Mouse (Mus musculus) frontal cortex, postnatal 14 days (tissue): Measurements from ENCODE around the gene Gdpd1.

Experiments used
- DNase-seq, 2 experiments: peaks; one replicate each; pipeline ENCODE4 v3.0.0; 2022; ENCODE audit warnings: low spot score in 2 of 2

Gdpd1 gene

GRCm38 (mm10) chr11:86992461-86992988 lies 81.3 kb downstream of the Gdpd1 start:
- DNase-seq: no peak

- DNase-seq: no peak
Observed at GRCm38 (mm10) chr11:86991241-86991640, 82.6 kb downstream of the Gdpd1 start.

- no peak for DNase-seq
Observed at GRCm38 (mm10) chr11:86990309-86990708, 83.6 kb downstream of the Gdpd1 start.

GRCm38 (mm10) chr11:86984990-86985389 lies 88.9 kb downstream of the Gdpd1 start:
- no peak for DNase-seq
